Mouse (Mus musculus): ENCODE data around the gene Apoc4.

Apoc4 gene

DNA sequence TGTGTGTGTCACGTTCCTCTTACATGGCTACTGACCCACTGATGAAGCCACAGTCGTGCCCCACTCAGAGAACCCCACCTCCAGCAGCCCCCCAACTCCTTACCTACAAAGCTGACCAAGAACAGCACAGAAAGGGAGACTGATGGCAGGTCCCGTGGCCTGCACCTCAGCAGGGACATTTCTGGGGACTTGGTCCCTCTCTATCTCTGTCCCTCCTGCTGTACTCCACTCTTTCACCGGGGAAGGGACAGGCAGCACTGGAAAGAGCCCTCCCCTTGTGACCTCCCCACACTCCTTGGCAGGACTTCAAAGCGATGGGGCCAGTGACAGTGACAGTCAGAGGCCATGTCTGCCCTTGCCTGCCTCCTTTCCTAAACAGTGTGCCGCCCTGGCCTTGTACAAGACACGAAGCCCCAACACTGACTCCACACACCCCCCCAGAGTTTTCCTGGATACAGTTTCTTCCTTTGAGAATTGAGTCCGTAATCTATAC lies at the start of gene Apoc4, which contains the start of gene Gm44805:
TSS of gene Apoc4 (minus strand) at position 278 of the 493 bp plus-strand sequence.
TSS of gene Gm44805 (minus strand) at position 222 of the 493 bp plus-strand sequence.
- DNase-seq (ENCODE audit: low read depth, low spot score) = no peak

DNA sequence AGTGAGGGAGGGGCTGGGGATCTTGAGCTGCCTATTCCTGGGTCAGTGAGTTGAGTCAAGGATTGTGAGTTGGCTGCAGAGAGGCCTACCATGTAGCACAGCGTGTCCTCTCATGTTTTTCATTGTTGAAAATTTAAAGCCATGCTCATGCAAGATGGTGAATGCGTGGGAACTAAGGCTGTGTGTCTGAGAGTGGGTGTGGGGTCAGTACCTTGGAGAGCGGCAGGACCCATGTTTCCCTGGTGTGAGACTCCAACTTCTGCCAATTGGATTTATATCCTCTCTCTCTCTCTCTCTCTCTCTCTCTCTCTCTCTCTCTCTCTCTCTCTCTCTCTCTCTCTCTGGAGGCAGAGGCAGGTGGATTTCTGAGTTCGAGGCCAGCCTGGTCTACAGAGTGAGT lies 45.3 kb upstream of the Apoc4 start:
- DNase-seq (ENCODE audit: low read depth, low spot score) = no peak

DNA sequence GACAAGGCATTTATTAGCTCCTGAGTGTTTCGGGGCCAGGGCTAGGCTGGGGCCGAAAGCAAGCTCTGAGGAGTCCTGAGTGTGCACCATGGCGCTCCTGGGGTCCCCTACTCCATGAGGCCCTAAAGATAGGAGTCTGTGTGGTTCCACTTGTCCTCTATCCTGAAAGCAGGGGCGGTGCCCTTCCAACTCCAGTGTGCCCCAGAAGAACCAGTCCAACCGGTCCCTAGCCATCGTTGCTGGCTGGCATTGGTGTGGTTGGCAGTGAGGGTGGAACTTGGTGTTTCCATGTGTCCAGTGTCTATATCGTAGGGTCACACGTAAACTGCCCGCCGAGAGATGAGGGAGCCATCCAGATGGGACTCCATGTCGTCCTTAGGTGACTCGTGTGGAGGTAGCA lies 42.9 kb upstream of the Apoc4 start:
- DNase-seq (ENCODE audit: low read depth, low spot score) = no peak

DNA sequence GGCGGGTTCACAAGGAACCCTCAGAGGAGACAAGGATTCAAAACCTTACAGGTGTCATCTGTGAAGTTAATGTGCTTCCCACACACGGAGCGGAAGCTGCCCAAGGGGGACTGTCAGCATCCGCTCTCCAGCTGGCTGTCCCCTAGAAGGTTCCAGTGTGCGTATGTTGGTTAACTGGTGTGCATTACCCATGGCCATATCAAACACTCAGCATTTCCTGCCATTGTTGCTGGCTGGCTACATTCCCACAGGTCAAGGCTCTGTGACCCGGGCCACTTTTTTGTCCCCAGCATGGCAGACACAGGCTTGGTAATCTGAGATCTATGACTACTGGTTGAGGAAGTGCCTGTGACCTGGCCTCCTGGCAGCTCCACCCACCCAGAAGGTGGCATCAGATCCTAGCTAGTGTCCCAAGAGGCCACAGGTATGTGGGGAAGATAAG lies 41.5 kb upstream of the Apoc4 start:
- no peak for DNase-seq (ENCODE audit: low read depth, low spot score)

DNA sequence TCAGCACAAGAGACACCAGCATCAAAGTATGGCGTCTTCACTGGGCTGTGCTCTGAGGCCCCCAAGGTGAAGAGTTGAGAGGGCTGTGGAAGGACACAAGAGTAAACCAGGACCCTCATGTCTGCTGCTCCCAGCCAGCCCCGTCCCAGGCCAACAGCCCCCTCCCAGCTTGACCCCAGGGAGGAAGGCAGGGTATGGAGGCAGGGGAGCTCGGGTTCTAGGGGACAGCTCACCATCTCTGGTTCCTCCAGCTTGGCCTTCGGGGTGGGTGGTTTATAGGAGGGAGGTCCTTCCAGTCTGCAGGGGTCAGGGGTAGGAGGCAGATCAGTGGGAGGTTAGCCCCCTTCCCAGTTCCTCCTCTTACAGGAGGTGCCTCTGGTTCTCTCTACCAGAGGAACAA lies 37.9 kb upstream of the Apoc4 start:
- DNase-seq (ENCODE audit: low read depth, low spot score) = no peak

DNA sequence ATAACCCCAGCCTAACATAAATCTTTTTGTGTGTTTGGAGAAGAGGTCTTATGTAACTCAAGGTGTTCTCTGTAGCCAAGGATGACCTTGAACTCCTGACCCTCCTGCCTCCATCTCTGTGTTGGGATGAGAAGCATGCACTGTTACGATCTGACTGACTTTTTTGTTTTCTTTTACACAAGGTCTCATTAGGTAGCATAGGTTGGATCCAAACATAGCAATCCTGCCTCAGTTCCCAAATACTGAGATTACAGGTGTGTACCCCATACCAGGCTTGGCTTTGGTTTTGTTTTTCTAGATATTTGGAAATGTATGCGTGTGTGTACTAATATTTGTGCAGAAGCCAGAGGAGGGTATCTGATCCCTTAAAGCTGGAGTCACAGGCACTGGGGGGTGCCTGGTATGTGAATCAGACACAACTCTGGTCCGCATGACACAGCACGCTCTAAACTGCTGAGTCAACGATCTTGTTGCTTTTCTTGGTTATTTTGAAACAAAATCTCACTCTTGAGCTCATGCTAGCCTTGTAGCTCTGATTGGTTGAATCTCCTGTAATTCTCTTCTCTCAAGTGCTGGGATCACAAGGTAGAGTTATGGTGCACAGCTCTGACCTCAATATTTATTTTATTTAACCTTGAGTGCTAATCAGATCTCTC lies 37.1 kb upstream of the Apoc4 start:
- DNase-seq (ENCODE audit: low read depth, low spot score) = no peak

DNA sequence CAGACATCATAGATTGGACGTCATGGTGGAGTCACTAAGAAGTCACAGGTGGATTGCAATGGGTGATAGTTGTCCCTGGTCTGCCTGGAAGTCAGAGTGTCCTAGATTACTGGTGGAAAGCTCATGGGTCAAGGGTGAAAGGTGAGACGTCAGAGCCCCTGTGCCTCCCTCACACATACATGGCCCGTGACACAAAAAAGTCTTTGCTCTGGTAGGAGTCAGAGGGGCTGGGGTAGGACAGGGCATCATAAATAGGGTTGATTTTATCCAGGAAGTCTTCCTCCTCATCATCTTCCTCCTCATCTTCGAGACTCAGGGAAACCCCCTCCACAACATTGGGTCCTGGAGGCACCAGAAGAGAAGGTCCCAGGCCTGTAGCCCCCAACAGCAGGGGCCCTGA lies 36.1 kb upstream of the Apoc4 start:
- DNase-seq (ENCODE audit: low read depth, low spot score) = no peak

DNA sequence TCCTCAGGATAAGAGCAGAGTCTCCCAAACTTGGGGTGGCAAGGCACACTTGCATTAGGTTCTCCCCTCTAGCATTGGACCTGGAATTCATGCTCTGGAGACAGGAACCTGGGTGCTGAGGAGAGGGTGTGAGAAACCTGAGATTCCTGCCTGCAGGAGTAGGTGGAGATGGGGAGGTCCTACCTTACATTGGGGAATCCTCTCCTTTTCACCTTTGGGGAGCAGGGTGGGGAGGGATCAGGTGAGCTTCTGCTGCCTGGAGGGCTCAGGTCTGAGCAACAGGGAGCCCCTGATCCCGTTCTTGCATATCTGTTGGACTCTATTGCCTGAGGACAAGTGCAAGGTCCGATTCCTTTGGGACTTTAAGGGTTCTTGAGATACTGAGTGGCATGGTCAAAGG lies 35.5 kb upstream of the Apoc4 start:
- no peak for DNase-seq (ENCODE audit: low read depth, low spot score)

DNA sequence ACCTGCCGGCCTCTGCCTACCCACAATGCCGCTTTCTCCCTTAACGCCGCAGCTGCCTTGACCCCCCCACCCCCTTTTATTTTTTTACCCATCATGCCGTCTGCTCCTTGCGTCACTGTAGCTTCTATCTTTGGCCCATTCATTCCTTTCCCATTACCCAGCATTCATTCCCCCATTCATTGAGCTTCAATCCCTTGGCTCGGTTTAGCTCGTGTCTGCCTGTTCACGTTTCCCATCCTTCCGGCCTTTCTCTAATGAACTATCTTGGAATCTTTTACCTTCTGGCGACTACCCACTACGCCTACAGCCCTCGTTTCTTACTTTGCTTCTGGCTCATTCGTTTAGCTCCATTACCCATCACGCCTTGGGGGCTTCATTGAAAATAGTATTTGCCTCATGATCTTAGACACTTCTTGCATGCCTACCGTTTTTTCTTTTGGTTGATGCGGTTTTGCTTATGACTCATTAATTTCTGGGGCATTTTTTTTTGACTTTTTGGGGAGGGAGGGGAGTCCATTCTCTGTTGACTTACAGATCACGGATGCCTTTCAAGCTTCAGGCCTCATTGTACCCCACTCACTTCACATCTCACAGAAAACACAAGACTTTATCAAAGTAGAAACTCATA lies 34.9 kb upstream of the Apoc4 start:
- DNase-seq (ENCODE audit: low read depth, low spot score) = no peak

DNA sequence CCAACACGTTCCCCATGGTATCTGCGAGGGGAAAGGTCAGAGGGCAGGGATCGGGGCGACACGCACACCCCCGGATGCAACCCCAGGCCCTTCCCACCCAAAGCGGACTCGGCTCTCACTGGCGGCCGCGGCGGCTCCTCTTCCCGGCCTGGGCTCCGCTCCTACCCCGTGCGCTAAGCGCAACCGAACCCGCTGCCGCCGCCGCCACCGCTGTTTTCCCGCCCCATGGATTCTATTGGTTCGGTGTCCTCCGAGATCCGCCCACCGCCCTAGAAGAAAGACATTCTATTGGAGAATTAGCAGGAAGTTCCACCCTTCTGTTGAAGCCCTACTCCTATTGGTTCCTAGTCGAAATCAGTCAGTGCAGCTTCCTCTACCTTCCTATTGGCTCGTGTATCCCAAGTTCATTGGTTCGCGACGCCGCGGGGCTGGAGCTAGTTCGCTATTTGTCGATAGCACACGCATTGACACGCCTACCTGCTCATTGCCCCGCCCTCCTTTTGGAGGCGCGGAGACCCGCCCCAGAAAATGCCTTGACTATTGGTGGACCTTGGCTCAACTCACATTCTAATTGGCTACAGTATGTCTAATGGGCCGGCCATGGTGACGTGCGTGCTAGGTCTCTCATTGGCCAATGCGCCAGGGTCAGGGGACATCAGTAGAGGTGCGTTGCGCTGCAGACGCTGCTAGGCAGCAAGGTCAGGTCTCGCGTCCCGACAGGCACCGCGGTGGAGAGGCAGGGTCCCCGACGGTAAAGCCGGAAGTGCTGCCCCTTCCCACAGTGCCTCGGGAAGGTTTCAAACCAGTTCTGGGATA lies 34.2 kb upstream of the Apoc4 start, which contains the start of gene Tomm40:
TSS of gene Tomm40 (minus strand) at position 200 of the 816 bp plus-strand sequence.
- DNase-seq (ENCODE audit: low read depth, low spot score) = peak; percentile 99

DNA sequence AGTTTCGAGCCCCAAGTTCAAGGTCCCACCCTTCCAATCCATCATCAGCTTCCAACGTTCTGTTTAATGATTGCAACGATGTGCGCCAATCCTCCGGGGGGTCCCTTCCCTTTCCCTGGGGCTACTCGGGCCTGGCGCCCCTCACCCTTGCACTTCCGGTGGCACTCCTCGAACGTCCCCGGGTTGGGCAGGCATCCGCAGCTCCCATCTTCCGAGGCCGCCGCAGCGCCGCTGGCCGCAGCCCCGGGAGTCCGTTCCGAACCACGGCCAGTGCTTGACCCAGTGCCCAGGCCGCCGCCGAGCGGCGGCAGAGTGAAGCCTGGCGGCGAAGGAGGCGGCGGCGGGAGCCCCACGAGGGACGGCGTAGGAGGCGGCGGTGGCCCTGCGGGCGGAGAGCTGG lies 33.6 kb upstream of the Apoc4 start:
- DNase-seq (ENCODE audit: low read depth, low spot score) = no peak

DNA sequence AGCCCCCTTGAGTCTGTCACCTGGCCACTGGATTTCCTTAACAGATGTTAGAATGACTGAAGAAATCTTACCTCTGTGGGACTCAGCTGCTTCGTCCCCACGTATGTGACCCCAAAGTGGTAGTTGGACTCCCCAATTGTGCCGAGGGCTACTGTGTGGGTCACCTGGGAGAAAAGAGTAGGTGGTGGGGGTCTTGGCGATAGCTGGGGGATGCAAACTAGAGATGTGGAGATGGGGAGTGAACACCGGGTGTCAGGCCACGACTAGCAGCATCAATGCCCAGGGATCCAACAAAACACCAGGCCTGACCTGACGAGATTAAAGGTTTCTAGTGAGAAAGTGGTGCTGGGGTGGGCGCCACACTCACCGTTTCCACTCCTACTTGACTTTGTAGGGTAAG lies 32.3 kb upstream of the Apoc4 start:
- DNase-seq (ENCODE audit: low read depth, low spot score) = no peak

DNA sequence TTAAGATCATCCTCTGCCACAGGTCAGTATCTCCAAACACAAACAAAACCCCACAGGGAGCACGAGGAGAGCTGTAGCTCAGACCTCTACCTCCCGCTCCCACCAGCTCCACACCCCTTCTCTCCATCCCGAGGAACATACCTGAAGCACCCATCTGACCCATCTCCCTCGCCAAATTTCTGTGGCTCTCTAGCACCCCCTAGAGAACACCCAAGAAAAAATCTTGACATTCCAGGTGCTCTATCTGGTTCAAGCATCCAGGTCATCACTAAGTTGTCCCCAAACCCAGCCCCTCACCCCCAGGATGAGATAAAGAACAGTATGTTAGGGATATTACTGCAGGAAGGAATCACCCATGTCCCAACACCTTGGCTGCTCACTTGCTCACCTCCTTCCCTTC lies 31.9 kb upstream of the Apoc4 start:
- no peak for DNase-seq (ENCODE audit: low read depth, low spot score)

DNA sequence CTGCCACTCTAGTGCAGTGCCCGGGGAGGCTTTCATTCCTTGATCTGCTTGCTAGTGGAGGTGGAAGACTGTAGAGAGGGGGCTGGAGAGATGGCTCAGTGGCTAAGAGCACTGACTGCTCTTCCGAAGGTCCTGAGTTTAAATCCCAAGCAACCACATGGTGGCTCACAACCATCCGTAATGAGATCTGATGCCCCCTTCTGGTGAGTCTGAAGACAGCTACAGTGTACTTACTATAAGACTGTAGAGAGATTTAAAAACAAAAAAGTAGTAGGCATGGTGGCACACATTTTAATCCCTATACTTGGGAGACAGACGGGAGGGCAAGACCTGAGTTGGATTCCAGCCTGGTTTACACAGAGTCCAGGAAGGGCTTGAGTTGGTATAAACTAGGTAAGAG lies 31.1 kb upstream of the Apoc4 start:
- DNase-seq (ENCODE audit: low read depth, low spot score) = no peak

DNA sequence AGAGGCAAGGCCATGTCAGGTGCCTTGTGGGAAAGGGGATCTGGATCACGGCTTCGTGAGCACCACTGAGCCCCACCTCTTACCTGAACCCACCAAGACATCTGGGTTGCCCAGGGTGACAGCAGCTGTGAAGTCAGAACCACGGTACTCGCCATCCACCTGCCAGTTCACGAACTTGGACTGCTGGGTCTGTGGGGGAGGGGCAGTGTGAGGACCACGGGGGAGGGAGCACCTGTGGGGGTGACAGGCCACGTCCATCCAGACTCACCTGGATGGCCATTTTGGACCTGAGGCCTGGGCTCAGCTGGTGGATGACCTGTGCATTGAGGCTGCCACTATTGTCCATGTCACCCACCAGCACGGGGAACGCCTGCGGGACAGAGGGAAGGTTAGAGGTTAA lies 29.4 kb upstream of the Apoc4 start:
- DNase-seq (ENCODE audit: low read depth, low spot score) = no peak

DNA sequence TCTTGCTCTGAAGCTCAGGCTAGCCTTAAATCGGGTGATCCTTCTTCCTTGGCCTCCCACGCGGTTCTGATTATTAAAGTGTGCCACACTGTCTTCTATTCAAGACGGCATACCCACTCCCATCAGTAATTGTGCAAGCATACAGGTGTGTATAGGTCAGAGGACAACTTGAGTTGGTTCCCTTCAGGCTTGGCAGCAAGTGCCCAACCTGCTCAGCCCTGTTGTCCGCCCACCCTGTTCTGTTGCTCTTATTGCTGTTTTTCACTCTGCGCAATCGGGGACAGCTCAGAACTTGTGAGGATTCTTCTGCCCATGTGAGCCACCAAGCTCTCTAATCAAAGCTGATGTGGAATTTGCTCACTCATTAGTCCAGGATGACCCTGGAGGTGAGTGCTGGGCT lies 24.0 kb upstream of the Apoc4 start:
- no peak for DNase-seq (ENCODE audit: low read depth, low spot score)

DNA sequence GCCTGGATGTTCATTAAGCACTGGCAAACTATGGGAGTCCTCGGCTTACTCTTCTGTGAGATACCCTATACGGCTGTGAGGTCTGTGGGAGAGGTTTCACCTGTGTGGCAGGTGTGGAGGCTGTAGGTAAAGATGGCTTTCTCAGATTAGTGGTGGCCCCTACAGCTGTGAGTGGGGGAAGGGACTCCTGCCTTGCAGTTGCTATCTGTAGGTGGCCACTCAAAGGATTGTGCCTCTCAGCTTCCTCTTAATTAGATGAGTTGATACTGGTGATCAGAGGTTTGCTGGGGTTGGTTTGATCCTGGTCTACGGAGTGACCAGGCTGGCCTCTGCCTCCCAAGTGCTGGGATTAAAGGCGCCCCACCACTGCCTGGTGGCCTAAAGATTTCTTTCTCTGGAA lies 23.2 kb upstream of the Apoc4 start:
- no peak for DNase-seq (ENCODE audit: low read depth, low spot score)

DNA sequence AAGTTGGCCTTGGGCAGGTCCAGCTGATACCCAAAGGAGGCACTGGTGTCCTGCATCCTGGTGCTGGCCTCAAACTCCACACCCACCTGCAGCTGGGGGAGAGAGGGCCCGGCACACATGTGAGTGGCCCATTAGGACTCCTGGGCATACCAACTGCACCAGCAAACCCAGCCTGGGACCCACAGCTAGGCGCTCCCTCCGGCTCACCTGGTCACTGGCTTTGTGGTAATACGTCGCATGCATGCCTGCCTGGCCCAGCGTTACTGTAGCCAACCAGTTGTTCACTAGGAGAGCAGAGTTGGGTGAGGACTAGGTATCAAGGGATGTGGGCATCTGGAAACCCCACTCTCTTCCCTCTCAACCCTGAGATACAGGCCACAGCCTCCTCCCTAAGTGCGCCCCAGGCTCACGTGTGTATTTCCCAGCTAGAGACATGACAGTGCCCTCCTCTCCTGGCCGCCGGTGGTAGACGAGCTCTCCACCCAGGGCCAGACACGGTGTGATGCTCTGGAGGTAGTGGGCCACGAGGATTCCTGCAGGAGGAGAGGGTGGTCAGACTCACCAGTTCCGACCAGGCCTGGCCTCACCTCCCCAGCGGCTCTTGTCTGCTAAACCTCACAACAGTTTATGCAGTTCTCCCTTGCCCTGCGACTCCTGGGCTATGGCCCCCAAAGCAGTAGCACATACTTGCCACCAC lies 21.7 kb upstream of the Apoc4 start:
- no peak for DNase-seq (ENCODE audit: low read depth, low spot score)

DNA sequence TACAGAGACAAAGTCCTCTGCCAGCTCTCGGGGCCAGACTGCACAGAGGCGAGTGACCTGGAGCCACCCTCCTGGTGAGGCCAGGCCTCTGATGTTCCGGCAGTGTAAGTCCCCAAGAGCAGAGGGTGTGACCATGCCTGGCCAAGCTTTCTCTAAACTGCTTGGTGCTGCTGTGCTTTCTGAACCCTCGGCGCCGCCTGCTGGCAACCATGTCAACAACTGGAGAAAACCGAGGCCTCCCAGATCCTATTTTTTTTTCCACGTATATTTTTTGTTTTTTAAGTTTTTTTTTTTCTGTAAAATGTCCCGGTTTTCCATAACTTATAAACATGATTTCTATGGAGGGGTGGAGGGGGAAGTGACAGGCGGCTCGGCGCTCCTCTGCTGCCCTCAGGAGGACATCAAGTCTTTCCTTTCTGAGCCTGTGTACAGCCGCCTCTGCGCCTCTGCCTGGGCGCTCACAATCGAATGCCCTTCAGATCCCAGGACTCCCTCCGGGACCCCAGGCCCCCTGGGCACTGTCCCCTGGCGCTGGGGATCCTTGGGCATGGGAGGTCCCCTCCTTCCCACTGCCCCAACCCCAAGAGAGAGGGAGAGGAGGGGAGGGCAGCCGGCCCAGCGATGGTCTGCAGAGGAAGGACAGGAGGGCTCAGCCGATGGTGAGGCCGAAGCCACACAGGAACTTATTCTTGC lies 19.9 kb upstream of the Apoc4 start:
- peak; percentile 49 for DNase-seq (ENCODE audit: low read depth, low spot score)

DNA sequence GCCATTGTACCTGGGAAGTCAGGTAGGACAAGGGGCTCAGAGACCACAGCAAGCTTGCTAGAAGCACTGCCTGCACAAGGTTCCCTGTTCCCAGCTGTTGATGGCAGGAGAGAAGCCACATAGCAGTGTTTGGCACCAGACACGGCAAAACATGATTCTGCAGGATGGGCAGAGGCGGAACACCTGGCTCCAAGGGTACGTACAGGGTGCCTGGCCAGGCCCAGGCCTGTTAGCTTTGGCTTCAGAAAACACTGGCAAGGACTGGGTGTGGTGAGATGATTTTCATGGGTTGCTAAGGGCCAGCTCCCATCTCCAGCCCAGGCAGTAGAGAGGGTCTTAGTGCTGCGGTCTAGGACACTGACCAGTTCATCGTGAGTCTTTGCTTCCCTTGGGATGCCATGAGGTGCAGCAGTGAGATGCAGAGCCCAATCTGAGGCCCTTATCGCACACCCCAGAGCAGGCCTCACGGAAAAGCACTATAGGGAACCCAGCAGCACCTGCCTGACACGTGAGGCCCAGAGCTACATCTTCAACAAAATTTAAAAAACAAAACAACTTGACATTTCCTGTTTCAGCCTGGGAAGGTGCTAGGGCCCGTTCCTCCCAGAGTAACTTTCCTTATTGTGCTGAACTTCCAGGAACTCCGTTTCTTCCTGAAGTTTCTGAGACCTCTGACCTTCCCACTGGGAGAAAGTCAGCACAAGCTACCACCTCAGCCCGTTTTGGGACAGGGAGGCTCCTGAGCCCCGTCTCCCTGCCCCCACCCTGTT lies 19.2 kb upstream of the Apoc4 start:
- DNase-seq (ENCODE audit: low read depth, low spot score) = no peak

DNA sequence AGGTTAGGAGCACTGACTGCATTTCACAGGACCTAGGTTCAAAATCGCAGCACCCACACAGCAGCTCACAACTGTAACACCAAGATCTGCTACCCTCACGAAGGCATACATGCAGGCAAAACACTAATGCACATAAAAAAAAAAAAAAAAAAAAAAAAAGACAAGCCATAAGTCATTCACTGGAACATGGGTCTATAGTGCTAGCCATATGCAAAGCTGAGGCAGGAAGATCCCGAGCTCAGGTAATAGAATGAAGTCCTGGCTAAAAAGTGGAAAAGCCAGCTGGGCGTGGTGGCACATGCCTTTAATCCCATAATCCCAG lies 18.5 kb upstream of the Apoc4 start:
- no peak for DNase-seq (ENCODE audit: low read depth, low spot score)

Data from embryo, embryonic 11.5 days (tissue).